Mouse (Mus musculus): ENCODE data around the gene Prpf19. TPM values are rescaled to one million over a fixed set of nuclear protein-coding genes. Genes with fewer than 3 reads are reported as not detected.

The Prpf19 gene
- 45.7 and 46.8 TPM in 2 replicates for polyA plus RNA-seq (2014; fragmentation: Nextera tagmentation; extraction: Ambion mirVana)

DNA sequence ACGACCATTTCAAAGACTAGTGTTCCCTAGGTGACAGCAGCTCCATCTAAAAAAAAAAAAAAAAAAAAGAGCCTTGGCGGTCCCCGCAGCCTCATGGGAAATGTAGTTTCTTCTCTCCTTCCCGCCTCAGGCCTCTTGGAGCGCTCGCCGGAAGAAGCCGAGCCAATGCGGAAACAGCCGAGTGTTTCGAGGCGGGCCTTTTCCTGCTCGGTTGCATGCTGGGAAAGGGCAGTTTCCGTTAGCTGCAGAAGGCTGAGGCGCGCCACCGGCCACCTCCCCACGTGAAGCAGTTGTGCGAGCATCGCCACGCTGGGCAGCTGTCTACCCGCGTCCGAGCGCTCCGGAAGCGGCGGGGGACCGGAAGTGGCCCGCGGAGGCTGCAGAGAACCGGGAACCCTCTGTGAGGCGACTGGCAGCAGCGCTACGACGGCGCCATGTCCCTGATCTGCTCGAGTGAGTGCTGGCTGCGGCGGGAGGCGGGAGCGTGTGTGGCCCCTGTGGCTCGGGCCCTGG is at the start of gene Prpf19:
Gene Prpf19, plus strand, starts transcription at position 216 of the 513 bp plus-strand sequence.
- under 1% methylated on average over 43 of the region's 43 CpGs for WGBS
- Histone ChIP-seq H3K27me3 (replicated peaks; ENCODE audit: control insufficient read depth, insufficient read depth, low read length) (no peaks in the 10 kb centered on the region), H3K4me2 (peak within 1 kb of the TSS; percentile 96), H3K4me3 (ENCODE audit: low read depth, low read length) (peak within 1 kb of the TSS; percentile 94), H3K9me3 (ENCODE audit: control insufficient read depth, low read length) (no peaks in the 10 kb centered on the region), H3K9ac (ENCODE audit: low read depth, low read length) (peak within 1 kb of the TSS; percentile 93), H3K4me1 (replicated peaks; ENCODE audit: control insufficient read depth, insufficient read depth, low read length) (peaks cover 15% of the 10 kb centered on the region), H3K36me3 (ENCODE audit: control insufficient read depth, insufficient read depth, low read length) (peaks cover 25% of the 10 kb centered on the region), H3K27ac (ENCODE audit: low read depth, low read length) (peak within 1 kb of the TSS; percentile 89)
- ATAC-seq (replicated peaks; ENCODE audit: low FRiP score) (peak; percentile 93), DNase-seq (ENCODE audit: low spot score) (peak; percentile 95)

DNA sequence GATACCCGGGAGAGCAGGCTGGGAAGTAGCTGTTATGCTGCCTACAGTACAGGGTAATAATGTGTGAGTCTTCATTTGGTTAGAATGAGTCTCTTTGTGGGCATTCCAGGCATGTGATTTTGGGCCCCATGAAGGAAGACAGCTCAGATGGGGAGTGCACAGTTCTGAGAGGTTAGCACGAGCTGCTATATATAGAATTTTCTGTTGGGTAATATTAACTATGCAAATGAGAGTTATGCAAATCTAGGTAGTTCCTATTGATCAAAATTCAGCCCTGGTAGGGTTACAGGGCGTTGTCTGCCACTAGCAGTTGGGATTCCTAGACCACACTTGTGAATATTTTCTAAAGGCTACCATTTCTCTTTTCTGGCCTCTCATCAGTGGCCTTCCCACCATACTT is 49.6 kb upstream of the Prpf19 start:
- 75% methylated on average over 3 of the region's 3 CpGs for WGBS
- Histone ChIP-seq H3K9me3 (ENCODE audit: control insufficient read depth, low read length) (no peaks in the 10 kb centered on the region), H3K4me2 (no peak overlapping the region)

DNA sequence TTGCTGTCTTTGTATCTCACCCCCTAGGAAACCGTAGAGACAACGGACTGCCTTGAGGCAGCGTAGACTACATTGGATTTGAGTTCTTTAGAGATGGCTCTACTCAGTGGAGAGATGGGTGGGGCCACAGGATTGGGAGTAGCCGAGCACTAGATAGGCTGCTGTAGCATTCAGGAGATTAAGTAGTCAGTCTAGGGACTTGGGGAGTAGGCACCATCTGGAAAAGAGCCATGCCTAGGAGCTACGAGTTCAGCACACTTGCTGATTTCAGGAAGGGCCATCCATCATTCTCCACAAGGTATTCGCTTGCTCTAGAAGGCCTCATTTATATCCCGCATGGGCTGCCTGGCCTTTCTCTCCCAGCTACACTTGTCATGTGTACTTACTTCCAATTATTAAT is 48.9 kb upstream of the Prpf19 start:
- Histone ChIP-seq H3K4me2 (no peak overlapping the region), H3K4me1 (replicated peaks; ENCODE audit: control insufficient read depth, insufficient read depth, low read length) (peaks cover 5% of the 10 kb centered on the region; the same call in 1 of the 2 replicates), H3K9me3 (ENCODE audit: control insufficient read depth, low read length) (no peaks in the 10 kb centered on the region), H3K9ac (ENCODE audit: low read depth, low read length) (no peak overlapping the region), H3K4me3 (ENCODE audit: low read depth, low read length) (no peak overlapping the region), H3K27ac (ENCODE audit: low read depth, low read length) (no peak overlapping the region), H3K36me3 (ENCODE audit: control insufficient read depth, insufficient read depth, low read length) (no peaks in the 10 kb centered on the region), H3K27me3 (replicated peaks; ENCODE audit: control insufficient read depth, insufficient read depth, low read length) (peaks cover 13% of the 10 kb centered on the region)
- WGBS = 75% methylated on average over 7 of the region's 7 CpGs
- no peak for ATAC-seq (replicated peaks; ENCODE audit: low FRiP score)
- no peak for DNase-seq (ENCODE audit: low spot score)

More for the DNA sequence above, 49.6 kb upstream of the Prpf19 start:
- H3K4me3 ChIP-seq (ENCODE audit: low read depth, low read length) = no peak overlapping the region
- peaks cover 5% of the 10 kb centered on the region; the same call in 1 of the 2 replicates for H3K4me1 ChIP-seq (replicated peaks; ENCODE audit: control insufficient read depth, insufficient read depth, low read length)
- ATAC-seq (replicated peaks; ENCODE audit: low FRiP score) (no peak), DNase-seq (ENCODE audit: low spot score) (no peak)
- no peaks in the 10 kb centered on the region for H3K36me3 ChIP-seq (ENCODE audit: control insufficient read depth, insufficient read depth, low read length)
- no peak overlapping the region for H3K9ac ChIP-seq (ENCODE audit: low read depth, low read length)
- no peak overlapping the region for H3K27ac ChIP-seq (ENCODE audit: low read depth, low read length)
- H3K27me3 ChIP-seq (replicated peaks; ENCODE audit: control insufficient read depth, insufficient read depth, low read length) = peaks cover 13% of the 10 kb centered on the region

DNA sequence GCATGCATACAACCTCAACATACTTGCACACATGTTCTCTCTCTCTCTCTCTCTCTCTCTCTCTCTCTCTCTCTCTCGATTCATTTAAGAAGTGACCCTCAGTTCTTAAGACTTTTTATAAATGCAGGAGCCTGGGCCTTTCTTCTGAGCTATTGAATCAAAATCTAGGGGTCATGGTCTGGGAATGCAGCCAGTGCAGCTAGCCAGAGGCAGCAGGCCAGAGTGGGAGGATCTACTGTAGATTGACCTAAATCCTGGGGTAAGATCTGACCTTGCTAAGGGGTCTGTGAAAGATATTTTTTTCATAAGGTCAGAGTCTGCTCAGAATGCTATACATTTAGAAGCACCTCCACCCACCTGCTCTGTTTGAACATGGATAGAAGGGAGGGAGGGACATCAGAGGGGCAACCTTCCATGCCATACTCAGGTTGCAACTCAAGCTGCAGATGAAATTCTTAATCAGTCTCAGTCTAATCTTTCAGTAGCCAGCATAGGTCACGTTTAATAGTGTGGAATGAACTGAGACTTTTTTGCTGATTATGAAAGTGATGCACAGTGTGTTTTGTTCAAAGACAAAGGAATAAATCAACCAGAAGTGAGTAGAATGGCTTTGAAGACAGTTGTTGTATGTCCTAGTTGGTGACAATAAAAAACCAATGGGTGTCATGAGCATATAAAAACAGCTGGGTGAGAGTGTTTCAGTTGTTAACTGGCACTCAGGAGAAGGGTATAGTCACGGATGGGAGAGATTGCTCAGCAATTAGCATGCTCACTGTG is 47.5 kb upstream of the Prpf19 start:
- no peaks in the 10 kb centered on the region for H3K4me1 ChIP-seq (replicated peaks; ENCODE audit: control insufficient read depth, insufficient read depth, low read length)
- H3K4me3 ChIP-seq (ENCODE audit: low read depth, low read length) = no peak overlapping the region
- H3K9ac ChIP-seq (ENCODE audit: low read depth, low read length) = no peak overlapping the region
- H3K4me2 ChIP-seq = no peak overlapping the region
- ATAC-seq (replicated peaks; ENCODE audit: low FRiP score) (no peak), DNase-seq (ENCODE audit: low spot score) (no peak)
- WGBS = 62% methylated on average over 3 of the region's 3 CpGs
- no peaks in the 10 kb centered on the region for H3K9me3 ChIP-seq (ENCODE audit: control insufficient read depth, low read length)
- H3K27ac ChIP-seq (ENCODE audit: low read depth, low read length) = no peak overlapping the region
- H3K36me3 ChIP-seq (ENCODE audit: control insufficient read depth, insufficient read depth, low read length) = no peaks in the 10 kb centered on the region
- peaks cover 13% of the 10 kb centered on the region for H3K27me3 ChIP-seq (replicated peaks; ENCODE audit: control insufficient read depth, insufficient read depth, low read length)

DNA sequence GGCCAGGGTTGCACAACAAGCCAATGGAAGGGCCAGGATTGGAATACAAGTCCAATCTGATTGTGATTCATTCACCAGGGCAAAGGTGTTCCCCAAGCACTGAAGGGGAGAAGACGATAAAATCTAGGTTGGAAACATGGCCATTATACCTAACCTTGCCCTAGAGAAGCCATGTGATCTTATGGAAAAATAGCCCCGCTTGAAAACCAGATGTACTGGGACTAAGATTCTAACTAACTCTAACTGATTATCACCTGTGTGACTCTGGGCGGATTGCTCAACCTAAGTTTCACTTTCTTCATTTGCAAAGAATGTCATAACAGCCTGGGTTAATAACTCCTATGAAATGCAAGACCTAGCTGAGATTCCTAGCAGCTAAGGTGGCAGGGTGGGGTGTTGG is 39.6 kb upstream of the Prpf19 start:
- ATAC-seq (replicated peaks; ENCODE audit: low FRiP score) = no peak
- Histone ChIP-seq H3K9ac (ENCODE audit: low read depth, low read length) (no peak overlapping the region), H3K27me3 (replicated peaks; ENCODE audit: control insufficient read depth, insufficient read depth, low read length) (0 out of 2 replicates have a peak, but pooled peaks cover 2% of the 10 kb centered on the region), H3K27ac (ENCODE audit: low read depth, low read length) (no peak overlapping the region), H3K4me1 (replicated peaks; ENCODE audit: control insufficient read depth, insufficient read depth, low read length) (no peaks in the 10 kb centered on the region), H3K4me2 (no peak overlapping the region), H3K4me3 (ENCODE audit: low read depth, low read length) (no peak overlapping the region), H3K36me3 (ENCODE audit: control insufficient read depth, insufficient read depth, low read length) (peaks cover 8% of the 10 kb centered on the region), H3K9me3 (ENCODE audit: control insufficient read depth, low read length) (no peaks in the 10 kb centered on the region)
- WGBS = 78% methylated on average over 3 of the region's 3 CpGs
- no peak for DNase-seq (ENCODE audit: low spot score)

DNA sequence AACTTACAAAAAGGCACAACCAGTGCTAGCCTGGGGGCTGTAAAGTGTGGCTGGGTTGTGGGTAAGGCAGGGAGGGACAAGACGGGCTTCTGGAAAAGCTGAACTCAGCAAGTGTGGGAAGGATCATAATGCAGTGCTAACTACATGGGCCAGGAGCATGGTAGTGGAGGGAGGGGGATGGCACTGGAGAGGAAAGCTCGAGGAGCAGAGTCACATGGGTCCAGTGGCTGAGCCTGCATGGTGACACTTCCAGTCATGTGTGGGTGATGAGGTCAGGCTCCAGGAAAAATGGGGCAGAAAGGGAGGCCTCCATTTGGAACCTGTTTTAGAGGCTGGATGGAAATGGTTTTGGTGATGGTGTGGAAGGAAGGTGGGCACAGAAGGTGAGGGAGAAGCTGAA is 38.5 kb upstream of the Prpf19 start:
- Histone ChIP-seq H3K4me2 (no peak overlapping the region), H3K27ac (ENCODE audit: low read depth, low read length) (no peak overlapping the region), H3K4me1 (replicated peaks; ENCODE audit: control insufficient read depth, insufficient read depth, low read length) (no peaks in the 10 kb centered on the region), H3K9ac (ENCODE audit: low read depth, low read length) (no peak overlapping the region), H3K4me3 (ENCODE audit: low read depth, low read length) (no peak overlapping the region), H3K9me3 (ENCODE audit: control insufficient read depth, low read length) (no peaks in the 10 kb centered on the region), H3K27me3 (replicated peaks; ENCODE audit: control insufficient read depth, insufficient read depth, low read length) (0 out of 2 replicates have a peak, but pooled peaks cover 2% of the 10 kb centered on the region), H3K36me3 (ENCODE audit: control insufficient read depth, insufficient read depth, low read length) (peaks cover 12% of the 10 kb centered on the region)
- ATAC-seq (replicated peaks; ENCODE audit: low FRiP score) (no peak), DNase-seq (ENCODE audit: low spot score) (no peak)
- 56% methylated on average over 2 of the region's 2 CpGs for WGBS

DNA sequence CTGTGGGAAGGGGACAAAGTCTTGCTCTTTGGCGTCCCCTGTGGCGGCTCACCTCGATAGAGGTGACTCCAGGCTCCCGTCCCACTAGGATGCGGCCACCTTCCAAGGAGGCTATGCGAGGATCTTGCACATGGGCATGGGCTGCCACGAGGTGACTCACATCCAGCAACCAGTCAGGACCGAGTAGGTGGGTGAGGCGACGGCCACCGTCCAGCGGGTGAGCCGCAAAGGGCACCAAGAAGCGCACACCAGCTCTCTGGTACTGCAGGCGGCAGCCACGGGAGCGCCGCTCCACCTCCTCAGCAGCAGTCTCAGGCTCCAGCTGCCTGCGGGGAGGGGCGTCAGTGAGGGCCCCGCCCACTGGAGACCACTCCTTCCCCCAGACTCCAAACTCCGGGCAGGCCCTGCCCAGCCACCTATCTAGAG is 34.9 kb upstream of the Prpf19 start:
- no peak overlapping the region for H3K4me2 ChIP-seq
- H3K9me3 ChIP-seq (ENCODE audit: control insufficient read depth, low read length) = no peaks in the 10 kb centered on the region
- no peaks in the 10 kb centered on the region for H3K27me3 ChIP-seq (replicated peaks; ENCODE audit: control insufficient read depth, insufficient read depth, low read length)
- H3K4me1 ChIP-seq (replicated peaks; ENCODE audit: control insufficient read depth, insufficient read depth, low read length) = no peaks in the 10 kb centered on the region
- WGBS = 40% methylated on average over 22 of the region's 22 CpGs
- no peak overlapping the region for H3K27ac ChIP-seq (ENCODE audit: low read depth, low read length)
- H3K36me3 ChIP-seq (ENCODE audit: control insufficient read depth, insufficient read depth, low read length) = peaks cover 15% of the 10 kb centered on the region
- H3K9ac ChIP-seq (ENCODE audit: low read depth, low read length) = no peak overlapping the region
- DNase-seq (ENCODE audit: low spot score) (no peak), ATAC-seq (replicated peaks; ENCODE audit: low FRiP score) (no peak)
- no peak overlapping the region for H3K4me3 ChIP-seq (ENCODE audit: low read depth, low read length)

DNA sequence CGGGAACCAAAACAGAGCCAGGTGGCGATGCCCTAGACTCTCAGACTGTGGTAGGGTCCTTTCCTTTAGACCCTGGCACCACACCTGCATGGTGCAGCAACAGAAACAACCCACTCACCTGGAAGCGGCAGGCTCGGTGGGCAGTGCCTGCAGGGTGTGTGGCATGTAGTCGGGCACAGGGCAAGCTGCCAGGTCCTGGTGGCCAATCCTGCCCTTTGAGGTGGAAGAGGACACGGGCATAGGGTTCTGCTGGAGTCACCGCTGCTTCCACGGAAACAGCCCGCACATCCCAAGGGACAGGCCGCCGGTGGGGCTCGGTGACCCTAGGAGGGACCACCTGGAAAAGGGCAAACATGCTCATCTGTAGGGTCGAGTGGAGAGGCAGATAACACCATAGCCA is 28.7 kb upstream of the Prpf19 start:
- Histone ChIP-seq H3K4me2 (no peak overlapping the region), H3K27ac (ENCODE audit: low read depth, low read length) (no peak overlapping the region), H3K9ac (ENCODE audit: low read depth, low read length) (no peak overlapping the region), H3K36me3 (ENCODE audit: control insufficient read depth, insufficient read depth, low read length) (peaks cover 12% of the 10 kb centered on the region), H3K27me3 (replicated peaks; ENCODE audit: control insufficient read depth, insufficient read depth, low read length) (peaks cover 28% of the 10 kb centered on the region), H3K9me3 (ENCODE audit: control insufficient read depth, low read length) (no peaks in the 10 kb centered on the region), H3K4me3 (ENCODE audit: low read depth, low read length) (no peak overlapping the region), H3K4me1 (replicated peaks; ENCODE audit: control insufficient read depth, insufficient read depth, low read length) (0 out of 2 replicates have a peak, but pooled peaks cover 3% of the 10 kb centered on the region)
- 87% methylated on average over 13 of the region's 13 CpGs for WGBS
- ATAC-seq (replicated peaks; ENCODE audit: low FRiP score) (no peak), DNase-seq (ENCODE audit: low spot score) (no peak)
